Mouse (Mus musculus): ENCODE results near the gene Bicral.
A peak's percentile ranks its signal among the peaks of the same experiment; 100 is the strongest.

The Bicral gene

GRCm38 (mm10) chr17:46843022-46843421 lies 15.3 kb downstream of the Bicral start:
- DNase-seq (ENCODE audit: low spot score) = no peak

- no peak for DNase-seq (ENCODE audit: low spot score)
Measured at GRCm38 (mm10) chr17:46840304-46841010, 17.8 kb downstream of the Bicral start.

GRCm38 (mm10) chr17:46838396-46838920 lies 19.8 kb downstream of the Bicral start:
- DNase-seq (ENCODE audit: low spot score) = no peak

GRCm38 (mm10) chr17:46837897-46838296 lies 20.4 kb downstream of the Bicral start:
- DNase-seq (ENCODE audit: low spot score) = no peak

GRCm38 (mm10) chr17:46835093-46835715 lies 23.1 kb downstream of the Bicral start:
- no peak for DNase-seq (ENCODE audit: low spot score)

GRCm38 (mm10) chr17:46832981-46833305 lies 25.3 kb downstream of the Bicral start:
- DNase-seq (ENCODE audit: low spot score) = no peak

- no peak for DNase-seq (ENCODE audit: low spot score)
Measured at GRCm38 (mm10) chr17:46832101-46832980, 25.9 kb downstream of the Bicral start.

GRCm38 (mm10) chr17:46829856-46830535 lies 28.3 kb downstream of the Bicral start:
- DNase-seq (ENCODE audit: low spot score) = no peak

GRCm38 (mm10) chr17:46828935-46829334 lies 29.3 kb downstream of the Bicral start:
- DNase-seq (ENCODE audit: low spot score) = no peak

GRCm38 (mm10) chr17:46823091-46823490 lies 35.2 kb downstream of the Bicral start:
- no peak for DNase-seq (ENCODE audit: low spot score)

- DNase-seq (ENCODE audit: low spot score) = no peak
Measured at GRCm38 (mm10) chr17:46820628-46821027, 37.7 kb downstream of the Bicral start.

- DNase-seq (ENCODE audit: low spot score) = no peak
Measured at GRCm38 (mm10) chr17:46817734-46818158, 40.5 kb downstream of the Bicral start.

GRCm38 (mm10) chr17:46816306-46816705 lies 42.0 kb downstream of the Bicral start:
- no peak for DNase-seq (ENCODE audit: low spot score)

- DNase-seq (ENCODE audit: low spot score) = peak; percentile 30
Measured at GRCm38 (mm10) chr17:46814497-46814896, 43.8 kb downstream of the Bicral start.

GRCm38 (mm10) chr17:46813637-46814036 lies 44.6 kb downstream of the Bicral start:
- DNase-seq (ENCODE audit: low spot score) = no peak

GRCm38 (mm10) chr17:46812442-46812841 lies 45.8 kb downstream of the Bicral start:
- no peak for DNase-seq (ENCODE audit: low spot score)

GRCm38 (mm10) chr17:46810672-46811071 lies 47.6 kb downstream of the Bicral start:
- no peak for DNase-seq (ENCODE audit: low spot score)

- no peak for DNase-seq (ENCODE audit: low spot score)
Measured at GRCm38 (mm10) chr17:46809131-46809830, 49.0 kb downstream of the Bicral start.

GRCm38 (mm10) chr17:46808376-46808775 lies 49.9 kb downstream of the Bicral start:
- no peak for DNase-seq (ENCODE audit: low spot score)

GRCm38 (mm10) chr17:46801761-46802160 lies 56.5 kb downstream of the Bicral start:
- no peak for DNase-seq (ENCODE audit: low spot score)

GRCm38 (mm10) chr17:46799680-46800079 lies 58.6 kb downstream of the Bicral start:
- DNase-seq (ENCODE audit: low spot score) = no peak

All from MN1 (cell line).